Mouse (Mus musculus) right cerebral cortex, postnatal 10 days (tissue): ENCODE results near the gene Mink1.

ENCODE experiments used
- DNase-seq, 2 experiments: peaks; one replicate each; pipeline ENCODE4 v3.0.0; 2021; ENCODE audit warnings: low spot score in 2 of 2

Gene Mink1

DNA sequence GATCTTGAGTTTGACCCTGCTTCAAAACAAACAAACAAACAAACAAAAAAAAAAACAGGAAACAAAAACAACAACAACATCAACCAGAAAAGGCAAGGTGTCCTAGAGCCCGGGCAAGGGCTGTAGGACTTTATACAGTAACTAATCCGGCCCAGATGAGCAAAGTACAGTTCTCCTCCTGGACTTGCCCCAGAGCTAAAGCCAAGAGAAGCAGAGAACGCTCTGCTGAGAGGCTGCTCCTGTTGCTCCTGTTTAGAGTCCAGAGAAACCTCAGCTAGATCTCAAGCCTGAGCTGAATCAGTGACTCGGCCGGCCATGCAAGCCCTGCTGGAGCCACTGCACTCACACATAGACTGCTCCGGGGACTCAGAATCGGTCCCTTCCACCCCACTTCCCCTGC is 67.4 kb downstream of the Mink1 start:
- no peak for DNase-seq

DNA sequence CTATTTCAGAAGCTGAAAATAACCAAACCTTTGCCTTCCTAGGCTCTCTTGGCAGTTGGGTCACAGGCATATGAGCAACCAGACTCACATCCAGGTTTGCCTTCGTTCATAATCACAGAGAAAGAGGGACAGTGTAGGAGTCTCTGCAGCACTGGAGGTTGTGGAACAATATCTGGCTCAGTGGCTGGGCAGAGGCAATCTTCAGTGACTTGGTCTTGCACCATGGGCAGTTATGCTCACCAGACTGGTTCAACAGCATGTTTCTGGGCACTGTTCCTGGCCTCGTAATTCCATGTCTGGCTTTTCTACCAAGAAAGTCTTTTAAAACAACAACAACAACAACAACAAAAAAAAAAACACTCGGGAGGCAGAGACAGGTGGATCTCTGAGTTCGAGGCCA is 72.9 kb downstream of the Mink1 start:
- DNase-seq: no peak

DNA sequence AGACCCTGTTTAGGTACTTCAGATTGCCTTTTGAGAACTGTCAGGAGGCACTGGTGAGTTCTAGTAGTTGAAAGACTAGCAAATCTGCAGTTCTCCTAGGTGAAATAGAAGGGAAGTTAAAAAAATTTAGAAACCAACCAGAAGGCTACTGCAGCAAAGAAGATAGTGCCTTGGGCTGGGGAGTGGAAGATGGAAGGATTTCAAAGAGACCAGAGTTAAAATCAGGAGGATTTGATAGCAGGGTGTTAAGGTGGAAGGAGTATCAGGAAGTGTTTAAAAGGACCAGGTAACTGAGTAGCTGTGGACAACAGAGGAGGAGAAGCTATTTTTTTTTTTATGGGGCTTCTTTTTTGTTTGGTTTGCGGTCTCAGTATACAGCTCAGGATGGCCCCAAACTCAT is 75.1 kb downstream of the Mink1 start:
- DNase-seq: no peak

DNA sequence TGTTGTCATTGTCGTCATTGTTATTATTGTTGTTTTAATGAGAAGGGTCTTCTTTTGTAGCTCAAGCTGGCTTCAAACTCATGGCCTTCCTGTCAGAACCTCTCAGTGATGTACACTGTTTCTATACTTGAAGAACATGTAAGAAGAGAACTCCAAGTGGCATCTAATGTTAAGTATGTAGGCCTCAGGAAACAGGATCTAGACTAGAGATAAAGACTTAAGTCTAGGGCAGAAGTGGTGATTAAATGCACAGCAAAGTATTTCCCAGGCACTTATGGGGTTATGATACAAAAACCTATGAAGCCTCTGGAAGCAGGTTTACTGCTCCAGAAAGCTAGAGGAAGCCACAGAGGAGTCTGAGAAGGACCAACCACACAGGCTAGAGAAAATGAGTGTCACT is 75.6 kb downstream of the Mink1 start:
- DNase-seq: no peak

DNA sequence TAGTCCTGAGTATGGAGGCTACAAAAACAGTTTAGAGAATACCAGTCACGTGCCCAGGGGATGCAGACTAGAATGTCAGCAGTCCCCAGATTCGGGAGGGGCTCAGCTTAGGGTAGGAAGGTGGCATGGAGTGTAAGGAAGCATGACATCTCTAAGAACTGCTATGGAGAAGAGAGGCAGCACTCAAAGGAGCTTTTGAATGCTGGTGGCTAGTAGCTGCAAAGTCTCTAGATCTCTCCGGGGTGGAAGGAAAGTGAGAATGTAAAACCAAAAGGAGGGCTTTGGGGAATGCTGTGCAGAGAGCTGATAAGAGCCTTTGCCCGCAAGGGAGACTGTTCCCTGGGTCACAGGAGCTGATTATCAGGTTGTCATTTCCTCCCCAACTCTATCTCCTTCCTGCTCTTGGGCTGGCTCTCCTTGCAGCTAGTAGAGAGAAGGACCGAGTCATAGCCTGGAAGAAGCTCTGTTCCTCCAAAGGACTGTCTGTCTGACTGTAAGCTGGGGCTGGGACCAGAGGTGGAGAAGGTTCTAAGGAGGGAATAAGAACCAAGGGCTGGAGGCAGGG is 76.1 kb downstream of the Mink1 start, which contains the start of gene Gp1ba:
TSS of gene Gp1ba (plus strand) at position 409 of the 565 bp plus-strand sequence.
- DNase-seq: no peak

DNA sequence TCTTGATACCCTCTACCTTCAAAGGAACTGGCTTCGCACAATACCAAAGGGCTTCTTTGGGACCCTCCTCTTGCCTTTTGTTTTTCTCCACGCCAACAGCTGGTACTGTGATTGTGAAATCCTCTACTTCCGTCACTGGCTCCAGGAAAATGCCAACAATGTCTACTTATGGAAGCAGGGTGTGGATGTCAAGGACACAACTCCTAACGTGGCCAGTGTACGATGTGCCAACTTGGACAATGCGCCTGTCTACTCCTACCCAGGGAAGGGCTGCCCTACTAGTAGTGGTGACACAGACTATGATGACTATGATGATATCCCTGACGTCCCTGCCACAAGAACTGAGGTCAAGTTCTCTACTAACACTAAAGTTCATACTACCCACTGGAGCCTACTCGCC is 77.3 kb downstream of the Mink1 start:
- no peak for DNase-seq

DNA sequence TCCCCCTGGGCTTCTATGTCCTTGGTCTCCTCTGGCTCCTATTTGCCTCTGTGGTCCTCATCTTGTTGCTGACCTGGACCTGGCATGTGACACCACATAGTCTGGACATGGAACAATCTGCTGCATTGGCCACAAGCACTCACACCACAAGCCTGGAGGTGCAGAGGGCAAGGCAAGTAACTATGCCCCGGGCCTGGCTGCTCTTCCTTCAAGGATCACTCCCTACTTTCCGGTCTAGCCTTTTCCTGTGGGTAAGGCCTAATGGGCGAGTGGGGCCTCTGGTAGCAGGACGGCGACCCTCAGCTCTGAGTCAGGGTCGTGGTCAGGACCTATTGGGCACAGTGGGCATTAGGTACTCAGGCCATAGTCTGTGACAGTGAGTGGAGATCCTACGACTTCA is 78.6 kb downstream of the Mink1 start:
- no peak for DNase-seq

DNA sequence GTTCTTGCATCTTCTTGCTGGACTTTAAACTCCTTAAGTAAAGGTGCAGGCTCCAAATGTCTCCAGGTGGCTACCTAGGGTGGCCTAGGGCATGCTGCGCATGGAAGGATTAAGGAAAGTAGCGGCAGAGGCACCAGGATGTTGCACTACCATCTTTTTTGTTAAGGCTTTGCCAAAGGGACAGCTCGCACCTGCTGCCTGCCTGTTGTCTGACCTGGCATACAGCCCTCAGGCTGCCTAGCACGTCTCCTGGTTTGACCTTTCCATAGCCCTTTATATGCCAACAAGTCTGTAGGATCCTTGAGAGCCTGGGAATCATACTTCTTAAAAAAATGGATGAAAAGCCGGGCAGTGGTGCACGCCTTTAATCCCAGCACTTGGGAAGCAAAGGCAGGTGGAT is 80.4 kb downstream of the Mink1 start:
- DNase-seq: no peak

DNA sequence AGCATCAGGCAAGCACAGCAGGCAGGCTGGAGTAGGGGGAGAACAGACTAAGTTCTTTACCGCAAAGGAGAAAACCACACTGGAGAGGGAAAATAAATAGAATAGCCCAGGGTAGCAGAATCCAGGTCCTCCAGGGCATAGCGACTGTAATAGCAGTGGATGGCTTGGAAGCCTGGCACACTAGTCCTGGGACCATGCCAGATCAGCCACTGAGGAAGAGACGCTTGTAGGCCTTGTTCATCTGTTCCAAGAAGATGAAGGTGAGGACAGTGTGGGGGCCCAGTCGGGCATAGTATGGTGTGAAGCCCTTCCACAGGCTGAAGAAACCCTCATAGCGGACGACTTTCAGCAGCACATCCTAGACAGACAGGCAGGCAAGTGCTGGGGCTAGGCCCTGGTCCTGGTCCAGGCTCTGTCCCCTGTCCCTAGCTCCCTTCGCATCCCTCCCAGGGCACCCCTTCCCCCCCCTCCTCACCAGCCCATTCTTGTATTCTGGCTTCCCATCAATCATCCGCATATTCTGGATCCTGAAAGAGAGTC is 82.0 kb downstream of the Mink1 start:
- no peak for DNase-seq

DNA sequence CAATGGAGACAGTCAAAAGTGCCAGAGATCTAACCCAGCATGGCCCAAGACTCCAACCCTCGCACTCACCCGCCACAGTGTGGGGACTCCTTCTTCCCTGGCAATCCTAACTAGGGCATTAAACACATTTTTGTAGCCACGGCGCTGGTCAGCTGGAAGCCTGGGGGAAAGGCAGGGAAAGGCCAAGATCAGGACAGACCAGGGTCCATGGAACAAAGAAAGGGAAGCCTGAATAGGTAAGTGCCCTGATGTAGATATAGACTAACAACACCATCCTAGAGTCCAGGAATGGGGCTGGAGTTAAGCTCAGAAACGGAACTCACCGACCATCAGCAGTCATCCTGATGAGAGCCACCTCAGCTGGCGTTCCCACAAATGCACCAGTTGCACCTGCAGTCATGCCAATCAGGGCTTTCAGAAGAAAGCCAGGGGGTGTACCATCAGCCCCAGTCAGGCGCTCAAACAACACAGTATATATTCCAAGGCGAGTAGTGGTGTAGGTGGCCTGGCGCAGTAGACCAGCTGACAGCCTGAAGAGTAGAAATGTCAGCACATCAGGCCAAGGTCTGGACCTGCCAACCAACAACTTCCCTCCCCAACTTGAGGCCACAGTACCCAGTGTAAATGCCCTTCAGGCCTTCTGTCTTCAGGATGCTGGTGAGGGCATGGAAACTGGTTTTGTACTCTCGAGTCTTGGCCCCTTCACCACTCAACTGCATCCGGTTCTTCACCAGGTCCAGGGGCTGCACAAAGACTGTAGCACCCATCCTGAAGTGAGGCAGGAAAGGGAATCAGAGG is 83.0 kb downstream of the Mink1 start:
- DNase-seq: peak in 1 of 2 experiments; percentile 33

DNA sequence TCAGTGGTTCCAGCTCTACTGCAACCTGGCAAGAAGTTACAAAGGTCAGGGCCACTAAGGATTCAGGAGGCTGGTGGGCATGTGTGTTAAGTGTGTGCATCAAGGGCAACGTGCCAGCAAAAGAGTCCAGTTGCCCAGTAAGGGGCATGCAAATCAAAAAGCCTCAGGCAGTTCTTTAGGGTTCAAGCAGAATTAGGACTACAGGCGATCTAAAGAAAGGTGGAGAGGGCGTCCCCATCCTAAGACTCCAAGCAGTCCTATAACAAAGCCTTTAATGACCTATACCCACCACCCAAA is 83.5 kb downstream of the Mink1 start:
- peak in 1 of 2 experiments; percentile 60 for DNase-seq

DNA sequence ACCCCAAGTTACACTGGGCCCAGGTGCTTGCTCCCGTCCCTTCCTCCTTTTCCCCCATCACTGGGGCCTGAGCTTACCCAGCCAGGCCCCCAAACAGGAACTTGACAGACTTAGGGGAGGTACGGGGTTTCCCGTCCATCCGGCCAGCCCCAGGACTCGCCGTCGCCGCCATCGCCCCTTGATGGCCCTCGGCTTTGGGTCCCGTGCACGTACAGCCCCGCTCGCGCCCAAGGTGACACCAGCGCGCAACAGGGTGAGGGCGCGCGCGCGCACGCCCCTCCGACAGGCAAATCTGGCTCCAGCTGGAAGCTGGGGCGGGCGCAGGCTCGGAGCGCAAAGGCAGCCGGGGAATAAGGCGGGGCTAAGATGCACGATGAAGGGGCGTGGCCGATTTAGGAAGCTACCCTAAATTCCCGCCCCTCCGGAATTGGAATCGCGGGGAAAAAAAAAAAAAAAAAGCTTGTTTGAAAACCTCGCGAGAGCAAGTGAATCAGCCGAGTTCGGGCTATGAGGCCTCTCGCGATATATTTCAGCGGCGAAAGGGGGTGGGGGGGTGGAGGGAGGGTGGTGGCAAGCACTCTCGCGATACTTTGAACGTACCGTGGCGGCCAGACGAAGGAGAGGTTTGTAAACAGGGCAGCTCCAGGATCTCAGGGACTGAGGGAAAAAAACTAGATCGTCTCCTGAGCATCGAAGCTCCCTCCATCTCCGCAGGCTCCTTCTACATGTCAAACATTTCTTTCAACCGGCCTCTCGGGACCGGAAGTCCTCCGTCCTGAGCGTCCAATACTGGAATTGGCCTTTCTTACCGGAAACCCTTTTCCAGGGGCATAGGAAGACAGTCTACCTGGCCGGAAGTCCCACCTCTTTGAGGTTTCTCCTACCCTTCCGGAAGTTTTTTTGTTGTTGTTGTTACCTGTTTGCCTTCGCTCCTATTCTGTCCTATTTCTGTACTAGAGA is 84.3 kb downstream of the Mink1 start, which contains the start of the genes Rnf167 and Slc25a11:
TSS of gene Rnf167 (plus strand) at position 545 of the 960 bp plus-strand sequence.
TSS of gene Slc25a11 (minus strand) at position 789 of the 960 bp plus-strand sequence.
- DNase-seq: peak; percentile 98

DNA sequence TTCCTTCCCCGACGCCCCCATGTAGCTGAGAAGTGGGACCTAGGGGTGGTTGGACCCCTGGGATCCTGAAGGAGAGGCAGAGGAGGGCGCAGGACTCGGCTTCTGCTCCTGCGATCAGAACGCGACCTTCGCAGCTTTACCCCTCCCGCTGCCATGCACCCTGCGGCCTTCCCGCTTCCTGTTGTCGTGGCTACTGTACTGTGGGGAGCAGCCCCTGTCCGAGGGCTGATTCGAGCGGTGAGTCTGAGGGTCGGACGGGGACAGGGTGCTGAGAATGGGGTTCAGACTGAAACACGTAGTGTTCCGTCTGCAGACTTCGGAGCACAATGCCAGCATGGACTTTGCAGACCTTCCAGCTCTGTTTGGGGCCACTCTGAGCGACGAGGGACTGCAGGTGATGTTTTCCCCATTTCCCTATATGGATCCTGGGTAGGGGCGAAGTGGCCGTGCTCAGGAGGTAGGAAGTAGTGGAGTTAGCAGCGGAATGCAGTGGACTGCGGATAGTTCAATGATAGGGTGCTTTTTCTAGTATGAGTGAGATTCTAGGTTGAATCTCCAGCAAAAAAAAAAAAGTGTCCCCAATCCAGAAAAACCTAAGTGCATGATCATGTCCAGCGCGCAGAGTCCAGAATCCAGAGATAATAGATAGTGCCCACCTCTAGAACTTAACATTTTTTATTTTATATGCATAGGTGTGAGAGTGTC is 85.2 kb downstream of the Mink1 start:
- DNase-seq: peak in 1 of 2 experiments; percentile 52

DNA sequence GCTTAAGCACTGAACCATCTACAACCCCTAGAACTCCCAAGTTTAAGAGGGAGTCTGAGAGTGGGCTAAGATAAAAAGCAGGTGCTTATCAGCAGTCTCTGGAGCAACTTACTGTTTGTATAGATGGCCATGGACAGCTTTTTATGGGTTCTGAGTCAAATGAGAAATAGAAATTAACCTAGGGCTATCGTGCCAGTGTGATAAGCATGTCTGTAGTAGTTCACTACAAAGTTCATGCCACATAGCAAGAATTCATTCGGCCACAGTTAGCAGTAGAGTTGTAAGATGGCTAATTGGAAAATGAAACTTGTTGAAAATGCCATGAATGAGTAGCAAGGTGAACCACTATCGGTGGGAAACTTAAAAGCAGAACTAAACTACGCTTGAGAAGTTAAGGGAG is 85.8 kb downstream of the Mink1 start:
- DNase-seq: no peak

DNA sequence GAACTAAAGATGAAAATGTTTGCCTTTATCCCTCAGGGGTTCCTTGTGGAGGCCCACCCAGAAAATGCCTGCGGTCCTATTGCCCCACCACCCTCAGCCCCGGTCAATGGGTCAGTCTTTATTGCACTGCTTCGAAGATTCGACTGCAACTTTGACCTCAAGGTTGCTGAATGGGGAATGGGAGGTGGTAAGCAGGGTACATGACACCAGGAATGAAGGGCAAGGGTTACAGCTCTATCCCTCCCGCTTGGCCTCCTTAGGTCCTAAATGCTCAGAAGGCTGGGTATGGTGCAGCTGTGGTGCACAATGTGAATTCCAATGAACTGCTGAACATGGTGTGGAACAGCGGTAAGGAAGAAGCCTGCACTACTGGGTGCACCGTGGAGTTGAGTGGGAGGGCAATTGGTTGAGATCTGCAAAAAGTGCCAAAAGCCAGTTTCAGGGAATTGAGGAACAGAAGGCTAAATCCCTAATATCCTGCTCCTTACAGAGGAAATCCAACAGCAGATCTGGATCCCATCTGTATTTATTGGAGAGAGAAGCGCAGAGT is 86.6 kb downstream of the Mink1 start:
- DNase-seq: peak in 1 of 2 experiments; percentile 31

DNA sequence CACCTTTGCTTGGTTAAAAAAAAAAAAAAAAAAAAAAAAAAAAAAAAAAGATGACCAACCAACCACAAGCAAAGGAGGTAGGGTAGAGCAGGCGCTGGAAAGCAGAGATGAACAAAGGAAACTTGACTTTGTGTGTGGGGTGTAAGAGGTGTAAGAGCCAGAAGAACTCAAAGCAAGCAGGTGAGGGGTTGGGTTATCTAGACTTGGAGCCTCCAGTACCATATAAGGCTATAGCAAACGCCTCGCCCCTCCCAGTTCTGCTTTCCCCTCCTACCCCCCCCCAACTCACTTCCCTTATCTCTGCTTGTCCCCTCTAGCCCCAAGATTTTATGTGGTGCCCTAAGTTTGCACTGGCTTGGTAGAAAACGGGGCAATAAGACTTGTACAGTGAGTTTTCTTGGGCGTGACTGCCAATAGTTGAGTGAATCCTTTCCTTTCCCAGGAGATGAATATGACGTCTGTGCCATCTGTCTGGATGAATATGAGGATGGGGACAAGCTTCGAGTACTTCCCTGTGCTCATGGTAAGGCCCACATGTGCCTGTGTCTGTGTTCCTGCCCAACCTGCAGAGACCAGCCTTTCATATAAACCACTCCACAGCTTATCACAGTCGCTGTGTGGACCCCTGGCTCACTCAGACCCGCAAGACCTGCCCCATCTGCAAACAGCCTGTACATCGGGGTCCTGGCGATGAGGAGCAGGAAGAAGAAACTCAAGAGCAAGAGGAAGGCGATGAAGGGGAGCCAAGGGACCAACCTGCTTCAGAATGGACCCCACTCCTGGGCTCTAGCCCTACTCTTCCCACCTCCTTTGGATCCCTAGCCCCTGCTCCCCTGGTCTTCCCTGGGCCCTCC is 87.9 kb downstream of the Mink1 start:
- DNase-seq: peak in 1 of 2 experiments; percentile 29

DNA sequence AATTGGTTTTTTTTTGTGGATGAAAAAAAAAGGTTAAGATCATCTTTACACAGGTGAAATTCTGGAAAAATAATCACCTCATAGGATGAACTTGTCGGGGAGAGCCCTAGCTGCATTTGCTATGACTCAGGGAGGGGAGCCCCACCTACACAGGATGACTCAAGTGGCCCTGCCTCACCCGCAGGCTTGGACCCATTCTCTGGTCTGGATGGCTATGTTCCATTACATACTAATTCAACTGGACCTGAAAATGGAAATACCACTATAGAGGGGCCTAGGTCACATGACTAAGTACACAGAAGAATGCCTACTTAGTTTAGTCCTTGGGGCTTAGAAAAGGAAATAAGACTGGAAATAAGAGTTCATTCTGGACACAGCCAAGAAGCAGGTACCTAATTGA is 88.7 kb downstream of the Mink1 start:
- peak in 1 of 2 experiments; percentile 25 for DNase-seq

DNA sequence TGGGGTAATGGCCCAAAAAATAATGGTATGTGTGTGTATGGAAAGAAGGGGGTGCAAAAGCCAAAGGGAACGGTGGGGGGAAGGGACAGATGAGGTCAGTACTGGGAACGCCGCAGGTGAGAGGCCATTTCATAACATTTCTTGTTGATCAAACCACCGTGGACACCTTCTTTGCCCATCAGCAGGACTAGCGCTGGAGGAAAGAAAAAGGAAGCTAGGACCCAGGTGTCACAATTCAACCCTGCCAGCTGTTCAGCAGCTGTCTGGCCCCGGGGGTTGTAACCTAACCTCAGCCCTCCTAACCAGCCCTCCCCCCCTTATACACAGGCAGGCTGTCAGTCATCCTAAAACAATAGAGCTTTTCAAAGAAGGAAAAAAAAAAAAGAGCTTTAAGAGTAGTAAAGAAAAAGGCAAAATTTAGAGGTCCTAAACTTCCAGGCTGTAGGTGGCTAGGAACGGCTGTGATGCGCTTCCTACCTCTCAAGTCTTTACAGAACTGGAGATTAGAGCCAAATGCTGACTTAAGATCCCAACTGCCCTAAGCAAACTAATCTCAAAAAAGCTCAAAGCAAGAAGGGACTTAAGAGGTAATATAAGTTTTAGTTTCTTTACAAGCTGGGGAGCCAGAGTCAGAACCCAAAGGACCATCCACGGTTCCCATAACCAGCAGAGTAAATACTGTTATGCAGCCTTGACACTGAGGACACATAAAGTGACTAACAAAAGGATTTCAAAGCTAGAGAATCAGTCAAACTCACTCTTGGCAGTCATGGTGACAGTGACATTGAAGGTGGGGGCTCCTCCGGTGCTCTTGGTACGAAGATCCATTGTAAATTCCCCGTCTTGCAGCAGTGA is 89.6 kb downstream of the Mink1 start:
- peak in 1 of 2 experiments; percentile 38 for DNase-seq

DNA sequence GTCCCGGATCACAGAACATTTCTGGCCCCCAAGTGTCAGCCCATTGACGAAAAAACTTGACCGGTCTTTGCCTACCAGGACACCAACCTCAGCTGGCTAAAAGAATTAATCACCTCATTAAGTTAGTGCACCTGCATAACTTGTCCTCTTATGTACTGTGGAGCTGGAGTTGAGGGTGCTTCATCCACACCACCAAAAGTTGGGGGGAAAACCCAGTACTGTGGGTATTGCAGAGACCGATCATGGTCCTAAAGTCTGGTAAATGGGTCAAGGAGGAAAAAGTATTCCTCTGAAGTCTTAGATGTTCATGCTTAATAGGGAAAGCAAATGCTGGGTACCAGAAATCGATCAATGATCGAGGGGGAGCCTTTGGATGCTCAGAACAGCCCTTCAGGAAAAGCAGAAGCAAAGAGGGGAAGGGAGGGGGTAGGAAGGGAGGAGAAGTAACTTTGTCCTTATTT is 90.2 kb downstream of the Mink1 start:
- DNase-seq: peak in 1 of 2 experiments; percentile 28
